Mouse (Mus musculus): ENCODE data around the gene Umodl1. TPM values are rescaled to one million over a fixed set of nuclear protein-coding genes. Genes with fewer than 3 reads are reported as not detected.

Umodl1 gene
- total RNA-seq, 2 experiments from 2014 or later: 0.08 TPM; not detected in 1

- DNase-seq (ENCODE audit: low spot score in 2 of 2): no peak
Measured at GRCm38 (mm10) chr17:31036168-31036876, 81.9 kb downstream of the Umodl1 start.

DNA sequence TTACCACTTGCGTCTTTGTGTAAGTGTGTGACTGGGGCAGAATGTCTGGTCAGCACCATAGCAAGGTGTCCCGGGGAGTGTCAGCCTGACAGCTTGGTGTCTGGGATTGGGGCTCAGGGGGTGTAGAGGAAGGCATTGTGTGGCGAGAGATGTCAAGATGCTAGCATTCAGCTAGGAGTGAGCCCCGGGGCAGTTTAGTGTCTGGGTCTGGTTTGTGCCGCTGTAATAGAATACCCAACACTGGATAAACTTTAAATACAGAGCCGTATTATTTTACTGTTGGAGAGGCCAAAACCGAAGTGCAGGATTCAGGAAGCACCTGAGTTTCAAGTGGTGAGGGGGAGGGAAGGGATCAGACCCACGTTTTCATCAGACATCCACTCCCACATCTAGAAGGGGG lies 82.9 kb downstream of the Umodl1 start:
- no peak for DNase-seq (ENCODE audit: low spot score in 2 of 2)

- DNase-seq (ENCODE audit: low spot score in 2 of 2): no peak
Measured at GRCm38 (mm10) chr17:31038381-31038780, 83.9 kb downstream of the Umodl1 start.

DNA sequence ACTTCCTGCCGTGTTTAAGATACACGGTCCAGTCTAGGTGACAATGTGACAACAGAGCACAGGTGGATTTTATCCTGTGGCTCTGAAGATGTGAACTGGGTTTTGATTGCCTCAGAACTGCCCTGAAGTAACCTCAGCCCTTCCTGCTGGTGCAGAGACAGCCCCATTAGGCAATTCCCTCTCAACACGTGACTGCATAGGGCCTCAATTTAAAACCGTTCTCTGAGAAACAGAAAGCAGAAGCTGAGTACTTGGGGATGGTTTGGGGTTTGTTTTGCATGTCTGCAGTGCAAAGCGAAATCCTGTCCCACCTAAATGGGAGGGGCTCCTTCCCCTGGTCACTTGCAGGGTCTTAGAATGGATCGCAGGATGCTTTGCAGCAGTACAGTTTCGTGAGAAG lies 85.2 kb downstream of the Umodl1 start:
- no peak for DNase-seq (ENCODE audit: low spot score in 2 of 2)

DNA sequence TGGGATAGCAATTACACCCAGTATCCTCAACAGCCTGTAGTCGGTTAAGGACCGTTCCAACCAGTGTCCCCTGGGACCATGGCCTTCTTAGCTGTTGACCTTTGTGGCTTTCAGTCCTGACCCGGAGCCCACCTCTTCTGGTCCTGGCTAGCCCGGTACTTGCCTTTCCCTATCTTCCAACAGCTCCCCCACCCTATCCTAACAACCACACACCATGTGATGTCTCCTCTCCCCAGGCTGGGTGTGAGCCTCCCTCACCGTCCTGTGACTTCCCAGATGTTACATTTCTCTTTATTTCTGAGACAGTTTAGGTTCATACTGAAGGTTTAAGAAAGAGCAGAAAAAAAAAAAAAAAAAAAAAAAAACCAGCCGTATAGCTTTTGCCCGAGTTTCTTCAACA lies 86.0 kb downstream of the Umodl1 start:
- no peak for DNase-seq (ENCODE audit: low spot score in 2 of 2)

GRCm38 (mm10) chr17:31042751-31043150 lies 88.3 kb downstream of the Umodl1 start:
- no peak for DNase-seq (ENCODE audit: low spot score in 2 of 2)

GRCm38 (mm10) chr17:31057151-31057890 lies 102.9 kb downstream of the Umodl1 start, which contains the start of gene Abcg1:
Gene Abcg1 (plus strand): TSS chr17:31057675.
- no peak for DNase-seq (ENCODE audit: low spot score in 2 of 2)

GRCm38 (mm10) chr17:31057891-31058744 lies 103.7 kb downstream of the Umodl1 start:
- DNase-seq (ENCODE audit: low spot score in 2 of 2): no peak

GRCm38 (mm10) chr17:31058745-31059085 lies 104.3 kb downstream of the Umodl1 start:
- no peak for DNase-seq (ENCODE audit: low spot score in 2 of 2)

- no peak for DNase-seq (ENCODE audit: low spot score in 2 of 2)
Measured at GRCm38 (mm10) chr17:31060196-31060587, 105.8 kb downstream of the Umodl1 start.

Small RNA genes within 50 kb of the gene (microRNA-seq; reads per million reads assigned to microRNA genes)
- not detected for gene Gm24026

Other genes starting within 250 kb of the Umodl1 start
- gene Glp1r, start 52.8 kb upstream of the Umodl1 start, total RNA-seq (2021): 1 to 10 TPM in 1 of 2 experiments, under 1 TPM in 1; 0.37 to 2.9 TPM
- 10 to 100 TPM; 15.4 to 17.2 TPM for gene Abcg1, start 103.0 kb downstream of the Umodl1 start, total RNA-seq (2021)
- not detected for gene Tff3, start 175.0 kb downstream of the Umodl1 start, total RNA-seq (2021)
- gene Tff2, start 189.6 kb downstream of the Umodl1 start, total RNA-seq (2021): 10 to 100 TPM in 1 of 2 experiments, not detected in 1; 35.5 TPM
- gene Tff1, start 210.6 kb downstream of the Umodl1 start, total RNA-seq (2021): not detected
- gene Tmprss3, start 244.3 kb downstream of the Umodl1 start, total RNA-seq (2021): under 1 TPM in 1 of 2 experiments, not detected in 1; 0.11 TPM